Mouse (Mus musculus): Measurements from ENCODE around the gene Smndc1.

Smndc1 gene

GRCm38 (mm10) chr19:53343174-53343881 is 47.0 kb downstream of the Smndc1 start:
- no peak for DNase-seq (ENCODE audit: low read depth)

- no peak for DNase-seq (ENCODE audit: low read depth)
Measured at GRCm38 (mm10) chr19:53340423-53340822, 50.0 kb downstream of the Smndc1 start.

DNA sequence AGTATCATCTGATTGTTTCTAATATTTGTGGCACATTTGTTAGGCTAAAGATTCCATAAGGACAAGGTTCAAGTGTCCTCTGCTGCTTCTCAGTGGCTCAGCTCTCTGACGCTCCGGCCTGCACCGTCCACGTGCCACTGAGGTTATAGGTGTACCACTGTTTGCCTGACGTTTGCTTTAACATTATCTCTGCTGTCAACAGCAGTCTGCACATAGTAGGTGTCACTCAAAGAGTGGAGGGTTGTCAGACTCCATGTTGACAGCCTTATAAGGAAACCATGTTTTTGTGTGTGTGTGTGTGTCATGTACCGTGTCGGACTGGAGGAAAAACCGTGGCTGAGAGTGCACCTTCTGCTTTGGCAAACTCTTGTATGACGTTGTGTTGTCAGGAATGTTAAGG is 55.1 kb downstream of the Smndc1 start:
- no peak for DNase-seq (ENCODE audit: low read depth)

- no peak for DNase-seq (ENCODE audit: low read depth)
Measured at GRCm38 (mm10) chr19:53333730-53334129, 56.6 kb downstream of the Smndc1 start.

GRCm38 (mm10) chr19:53331882-53332500 is 58.4 kb downstream of the Smndc1 start:
- no peak for DNase-seq (ENCODE audit: low read depth)

DNA sequence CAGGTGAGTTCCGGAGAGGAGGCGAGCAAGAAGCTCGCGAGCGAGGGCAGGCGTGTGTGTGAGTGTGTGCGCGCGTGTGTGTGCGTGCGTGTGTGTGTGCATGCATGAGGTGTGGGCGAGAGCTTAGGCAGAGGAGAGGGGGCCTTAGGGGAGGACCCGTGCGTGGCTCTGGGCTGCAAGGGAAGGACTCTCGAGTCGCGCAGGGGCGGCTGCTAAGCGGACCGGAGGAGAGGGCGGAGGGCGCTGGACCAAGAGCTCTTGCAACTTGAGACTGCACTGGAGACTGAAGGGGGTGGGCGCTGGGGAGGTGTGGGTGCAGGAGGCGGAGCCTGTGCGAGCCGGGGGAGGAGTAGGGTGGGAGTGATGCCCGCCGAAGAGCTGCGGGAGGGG is 60.4 kb downstream of the Smndc1 start:
- DNase-seq (ENCODE audit: low read depth): no peak

All from fibroblast of lung, adult 2 months (primary cell).